Mouse (Mus musculus) cerebellum, adult 18-20 months (tissue): Measurements from ENCODE around the gene Tmem127.
"Not testable (repeated sequence)": the region's sequence is repeated elsewhere in the genome, so short reads cannot be mapped to it uniquely, and the experiment has no call there.

ENCODE experiments used
- DNase-seq, 2 experiments: peaks; one replicate each; pipeline ENCODE4 v3.0.0; 2021

Gene Tmem127

DNA sequence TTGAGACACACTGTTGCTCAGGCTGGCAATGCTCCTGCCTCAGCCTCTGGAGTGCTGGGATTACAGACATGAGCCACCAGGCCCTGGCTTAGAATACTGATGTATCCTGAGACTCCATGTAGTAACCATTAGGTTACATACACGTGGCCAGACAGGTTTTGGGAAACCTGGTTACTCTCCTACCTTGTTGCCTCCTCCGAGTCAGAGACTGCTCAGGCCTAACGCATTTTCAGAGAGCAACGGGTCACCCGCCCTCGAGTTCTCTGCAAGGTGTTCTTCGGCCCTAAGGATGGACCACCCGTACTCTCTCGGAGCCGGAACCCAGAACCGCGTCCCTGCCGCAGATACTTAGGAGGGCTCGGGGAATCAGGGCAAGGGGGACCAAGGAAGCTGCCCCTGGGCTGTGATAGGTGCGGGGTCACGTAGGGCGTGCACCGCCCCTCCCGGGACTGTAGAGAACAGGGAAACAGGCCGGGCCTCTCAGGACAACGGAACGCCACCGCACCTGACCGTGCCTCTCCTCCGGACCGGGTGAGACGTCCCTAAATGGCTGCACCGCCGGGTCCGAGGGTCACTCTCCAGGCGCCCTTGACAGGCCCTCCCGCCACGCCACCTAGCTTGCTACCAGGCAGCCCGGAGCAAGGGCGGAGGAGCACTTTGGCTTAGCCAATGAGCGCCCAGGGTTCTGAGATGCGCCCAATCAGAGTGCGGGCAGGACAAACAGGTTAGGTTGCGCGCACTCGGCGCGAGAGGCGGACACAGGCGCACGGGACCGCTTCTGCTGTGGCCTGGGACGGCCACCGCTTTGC, 22.0 kb downstream of the Tmem127 start, which contains the start of gene Stard7:
Gene Stard7, plus strand, starts transcription at position 728 of the 809 bp plus-strand sequence.
- peak; percentile 95 to 98 for DNase-seq

DNA sequence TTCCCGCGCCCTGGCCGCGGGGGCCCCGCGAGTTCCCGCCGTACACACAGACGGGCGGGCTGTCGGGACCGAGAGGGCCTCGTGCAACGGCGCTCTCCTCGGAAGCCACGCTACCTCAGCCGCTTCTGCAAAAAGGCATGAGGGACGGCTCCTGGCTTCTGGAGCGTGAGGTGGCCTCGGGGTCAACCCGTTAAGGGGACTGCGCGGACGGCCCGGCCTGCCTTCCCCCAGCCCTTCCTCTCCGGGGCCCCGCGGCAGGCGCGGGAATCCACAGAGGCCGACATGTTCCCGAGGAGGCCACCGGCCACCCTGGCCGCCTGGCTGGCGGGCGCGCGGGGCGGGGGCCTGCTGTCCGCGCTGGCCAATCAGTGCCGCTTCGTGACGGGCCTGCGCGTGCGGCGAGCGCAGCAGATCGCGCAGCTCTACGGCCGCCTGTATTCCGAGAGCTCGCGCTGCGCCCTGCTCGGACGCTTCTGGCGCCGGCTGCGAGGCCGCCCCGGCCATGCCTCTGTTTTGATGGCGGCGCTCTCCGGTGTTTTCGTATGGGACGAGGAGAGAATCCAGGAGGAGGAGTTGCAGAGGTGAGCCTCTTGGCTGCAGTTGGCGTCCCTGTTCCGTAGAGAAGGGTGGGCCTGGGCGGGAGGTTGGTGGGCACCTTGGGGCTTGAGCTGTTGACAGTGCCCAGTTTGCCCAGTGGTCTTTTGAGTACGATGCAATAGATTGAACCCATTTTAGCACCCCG, 22.8 kb downstream of the Tmem127 start:
- peak; percentile 88 to 94 for DNase-seq

DNA sequence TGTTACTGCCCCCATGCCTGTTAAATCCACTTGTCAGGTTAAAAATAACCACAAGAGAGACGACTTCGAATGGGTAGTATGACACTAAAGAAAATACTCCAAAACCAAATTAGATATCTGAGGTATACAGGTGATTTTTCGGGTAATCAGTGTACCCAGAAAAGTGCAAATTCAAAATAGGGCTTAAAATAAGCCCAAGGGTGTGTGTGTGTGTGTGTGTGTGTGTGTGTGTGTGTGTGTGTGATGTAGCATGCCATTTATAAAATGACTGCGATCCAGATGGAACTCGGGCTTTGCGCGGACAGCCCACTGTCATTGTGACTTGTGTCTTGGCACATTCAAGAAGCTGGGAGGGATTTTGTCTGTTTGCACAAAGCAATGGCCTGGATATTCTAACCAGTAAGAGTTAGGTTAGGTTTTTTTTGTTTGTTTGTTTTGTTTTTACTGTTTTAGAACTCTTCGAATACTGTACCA, 23.4 kb downstream of the Tmem127 start:
- peak; percentile 39 to 43 for DNase-seq

- not testable (repeated sequence) for DNase-seq
These were observed 24.3 kb downstream of the Tmem127 start for GRCm38 (mm10) chr2:127272049-127272448.

DNA sequence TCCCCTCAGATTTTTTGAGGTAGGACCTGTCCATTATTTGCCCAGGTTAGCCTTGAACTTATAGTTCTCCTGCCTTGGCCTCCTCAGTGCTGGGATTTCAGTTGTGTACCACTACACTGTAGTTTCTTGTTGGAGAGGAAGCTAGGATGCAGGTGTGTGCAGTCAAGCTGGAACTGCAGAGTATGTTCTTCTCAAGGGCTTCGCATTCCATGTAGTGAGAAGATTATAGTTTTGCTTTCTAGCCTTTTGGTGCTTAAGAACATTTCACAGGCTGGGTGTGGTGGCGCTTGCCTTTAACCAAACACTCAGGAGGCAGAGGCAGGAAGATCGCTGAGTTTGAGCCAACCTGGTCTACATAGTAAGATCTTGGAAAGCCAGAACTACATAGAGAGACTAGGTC, 25.1 kb downstream of the Tmem127 start:
- no peak for DNase-seq

DNA sequence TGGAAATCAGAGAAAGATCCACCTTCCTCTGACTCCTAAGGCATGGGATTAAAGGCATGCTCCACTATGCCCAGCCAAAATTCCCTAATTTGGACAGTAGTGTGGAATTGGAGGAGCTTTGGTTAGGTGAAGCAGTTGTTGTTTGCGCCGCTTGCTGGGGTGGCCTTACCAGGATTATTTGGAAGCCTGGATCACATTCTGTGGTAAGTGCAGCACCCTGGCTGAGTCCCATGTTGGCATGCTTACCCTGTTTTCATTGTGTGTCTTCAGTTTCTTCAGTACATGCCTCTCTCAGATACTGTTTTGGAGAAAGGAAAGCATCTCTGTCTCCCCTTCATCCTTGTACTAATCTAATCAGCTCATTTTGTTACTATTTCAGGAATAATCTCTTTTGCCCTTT, 26.9 kb downstream of the Tmem127 start:
- DNase-seq: no peak

DNA sequence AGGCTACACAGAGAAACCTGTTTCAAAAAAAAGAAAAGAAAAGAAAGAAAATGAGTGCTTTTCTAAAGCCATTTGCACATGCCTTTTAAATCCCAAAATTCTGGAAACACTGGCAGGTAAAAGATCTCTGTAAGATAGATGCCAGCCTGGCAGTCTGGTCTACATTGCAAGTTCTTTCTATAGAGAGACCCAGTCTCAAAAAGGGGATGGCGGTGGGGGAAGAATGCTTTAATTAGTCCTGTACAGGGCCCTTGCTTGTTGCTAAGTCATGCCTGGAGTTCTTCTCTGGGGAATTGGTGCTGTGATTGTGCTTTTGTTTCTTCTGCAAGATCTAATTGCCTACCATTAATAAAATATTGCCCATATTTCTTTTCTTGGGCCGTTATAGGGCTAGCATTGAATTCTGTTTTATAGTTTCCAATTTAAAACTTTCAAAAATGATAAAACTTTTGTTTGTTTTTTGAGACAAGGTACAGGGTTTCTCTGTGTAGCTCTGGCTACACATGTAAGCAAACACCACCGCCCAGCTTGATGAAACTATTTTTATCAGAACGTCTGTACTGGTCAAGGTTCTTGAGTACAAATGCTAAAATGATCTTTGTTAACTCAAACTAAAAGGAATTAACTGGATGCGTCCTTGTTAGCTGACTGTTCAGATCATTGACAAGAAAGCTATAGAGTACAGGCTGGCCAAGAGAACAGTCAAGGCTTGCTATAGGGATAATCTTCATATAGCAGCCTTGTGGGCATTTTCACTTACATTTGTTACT, 28.0 kb downstream of the Tmem127 start:
- DNase-seq: no peak

DNA sequence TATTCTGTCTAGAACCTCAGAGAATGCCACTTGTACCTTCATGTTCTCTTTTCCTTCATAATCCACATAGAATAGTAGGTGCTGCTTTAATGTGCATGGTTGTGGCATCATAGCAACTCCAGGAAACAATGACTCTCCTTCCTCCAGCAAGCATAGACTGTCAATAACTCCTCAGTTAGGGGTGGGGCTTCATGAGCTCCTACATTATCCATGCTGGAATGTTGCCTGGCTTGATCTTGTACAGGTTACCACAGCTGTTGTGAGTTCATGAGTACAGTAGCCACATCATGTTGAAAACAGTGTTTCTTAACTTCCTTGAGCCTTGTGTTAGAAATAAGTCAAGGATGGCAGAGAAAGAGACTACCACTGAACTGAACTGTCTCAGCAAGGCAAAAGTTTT, 30.5 kb downstream of the Tmem127 start:
- DNase-seq: no peak

- DNase-seq: no peak
These were observed 44.5 kb downstream of the Tmem127 start for GRCm38 (mm10) chr2:127292250-127292649.

GRCm38 (mm10) chr2:127297001-127297805, 49.5 kb downstream of the Tmem127 start:
- DNase-seq: no peak

- DNase-seq: no peak
These were observed 50.3 kb downstream of the Tmem127 start for GRCm38 (mm10) chr2:127298056-127298455.

- no peak for DNase-seq
These were observed 53.0 kb downstream of the Tmem127 start for GRCm38 (mm10) chr2:127300701-127301100.

DNA sequence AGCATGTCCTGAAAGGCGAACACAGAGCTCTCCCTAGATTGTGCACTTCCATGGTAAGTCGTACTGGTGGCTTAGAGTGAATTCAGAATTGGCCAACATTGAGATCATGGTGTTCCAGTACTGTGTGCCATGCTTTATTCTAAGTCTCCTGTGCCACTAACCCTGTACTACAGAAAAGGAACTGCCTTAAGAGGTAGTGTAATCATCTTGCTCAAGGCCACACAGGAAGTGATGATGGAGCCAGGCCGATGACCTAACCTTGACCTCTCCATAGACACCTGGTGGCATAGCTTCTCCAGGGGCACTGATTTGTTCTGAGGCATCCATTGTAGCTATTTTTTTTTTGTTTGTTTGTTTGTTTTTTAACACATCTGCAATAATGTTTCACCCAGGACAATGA, 54.2 kb downstream of the Tmem127 start:
- no peak for DNase-seq

DNA sequence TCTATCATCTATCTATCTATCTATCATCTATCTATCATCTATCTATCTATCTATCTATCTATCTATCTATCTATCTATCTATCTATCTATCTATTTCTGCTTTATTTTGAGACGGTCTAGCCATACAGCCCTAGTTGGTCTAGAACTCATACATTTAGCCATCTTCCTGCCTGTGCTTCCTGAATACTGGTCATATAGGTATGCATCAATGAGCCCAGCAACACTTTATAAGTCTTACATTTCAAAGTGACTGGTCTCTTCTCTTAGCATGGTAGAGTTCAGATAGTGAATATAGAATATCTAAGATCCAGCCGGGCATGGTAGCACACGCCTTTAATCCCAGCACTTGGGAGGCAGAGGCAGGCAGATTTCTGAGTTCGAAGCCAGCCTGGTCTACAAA, 56.5 kb downstream of the Tmem127 start:
- not testable (repeated sequence) for DNase-seq

GRCm38 (mm10) chr2:127304609-127305210, 57.0 kb downstream of the Tmem127 start:
- DNase-seq: no peak

GRCm38 (mm10) chr2:127306123-127306522, 58.4 kb downstream of the Tmem127 start:
- DNase-seq: no peak

DNA sequence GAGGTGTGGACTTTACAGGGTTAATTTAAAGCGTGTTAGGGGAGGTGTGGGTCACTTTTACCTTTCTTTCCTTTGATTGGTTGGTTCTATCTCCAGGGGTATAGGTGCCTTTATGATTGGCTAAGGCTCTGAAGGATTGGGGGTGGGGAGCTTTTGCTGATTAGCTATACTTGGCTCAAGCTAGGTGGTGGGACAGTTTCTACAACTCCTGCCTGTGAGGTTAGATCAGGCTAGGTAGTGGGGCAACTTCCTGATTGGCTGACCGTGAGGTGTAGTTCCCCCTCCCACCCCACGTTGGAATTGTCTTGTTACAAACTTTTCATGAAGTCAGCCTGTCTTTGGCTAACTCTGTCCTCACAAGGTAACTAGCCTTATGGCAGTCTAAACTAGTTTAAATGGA, 59.5 kb downstream of the Tmem127 start:
- DNase-seq: no peak

DNA sequence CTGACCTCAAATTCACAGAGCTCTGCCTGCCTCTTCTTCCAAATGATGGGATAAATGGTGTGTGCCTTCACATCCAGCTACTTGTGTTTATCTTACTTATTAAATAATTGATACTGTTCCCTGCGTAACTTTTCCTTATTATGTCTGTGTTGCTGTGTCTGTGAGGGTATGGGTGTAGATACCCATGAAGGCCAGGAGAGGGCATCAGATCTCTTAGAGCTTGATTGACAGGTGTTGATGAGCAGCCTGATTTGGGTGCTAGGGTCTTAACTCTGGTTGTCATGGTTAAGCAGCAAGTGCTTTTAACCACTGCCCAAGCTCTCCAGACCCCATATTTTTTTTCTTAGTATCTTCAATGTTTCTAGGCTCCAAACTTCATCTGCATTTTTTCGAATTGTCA, 61.0 kb downstream of the Tmem127 start:
- no peak for DNase-seq

DNA sequence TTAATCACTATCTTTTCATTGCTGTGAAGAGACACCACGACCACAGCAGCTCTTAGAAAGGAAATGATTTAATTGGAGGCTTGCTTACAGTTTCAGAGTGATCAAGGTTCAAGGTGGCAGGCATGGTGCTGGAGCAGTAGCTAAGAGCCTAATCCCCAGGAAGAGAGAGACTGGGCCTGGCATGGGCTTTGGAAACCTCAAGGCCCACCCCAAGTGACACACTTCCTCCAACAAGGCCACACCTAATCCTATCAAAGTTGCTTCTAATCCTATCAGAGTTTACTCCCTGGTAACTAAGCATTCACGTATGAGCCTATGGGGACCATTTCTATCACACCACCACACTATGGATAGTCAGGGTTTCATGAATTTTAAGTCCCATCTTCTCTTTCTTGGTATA, 62.5 kb downstream of the Tmem127 start:
- DNase-seq: no peak

DNA sequence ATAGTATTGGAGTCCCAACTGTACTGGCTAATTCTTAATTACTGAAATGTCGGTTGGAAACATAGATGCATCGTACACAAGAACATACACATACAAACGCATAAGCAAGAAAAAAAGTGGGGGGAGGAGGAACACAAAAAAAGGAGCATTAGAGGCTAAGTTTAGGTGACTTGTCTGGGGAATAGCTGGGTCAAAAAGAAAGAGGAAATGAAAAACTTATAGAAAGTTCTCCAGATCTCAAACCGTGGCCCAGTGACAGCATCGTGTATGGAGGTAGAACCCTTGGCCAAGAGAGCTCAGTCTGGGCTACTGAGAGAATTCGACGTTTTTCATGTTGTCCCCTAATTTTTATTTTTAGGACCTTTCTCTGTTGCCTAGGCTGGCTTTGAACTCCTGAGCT, 63.0 kb downstream of the Tmem127 start:
- no peak for DNase-seq
